7 mouse cellular contexts compared by ENCODE assay signal in the genomic region with DNA sequence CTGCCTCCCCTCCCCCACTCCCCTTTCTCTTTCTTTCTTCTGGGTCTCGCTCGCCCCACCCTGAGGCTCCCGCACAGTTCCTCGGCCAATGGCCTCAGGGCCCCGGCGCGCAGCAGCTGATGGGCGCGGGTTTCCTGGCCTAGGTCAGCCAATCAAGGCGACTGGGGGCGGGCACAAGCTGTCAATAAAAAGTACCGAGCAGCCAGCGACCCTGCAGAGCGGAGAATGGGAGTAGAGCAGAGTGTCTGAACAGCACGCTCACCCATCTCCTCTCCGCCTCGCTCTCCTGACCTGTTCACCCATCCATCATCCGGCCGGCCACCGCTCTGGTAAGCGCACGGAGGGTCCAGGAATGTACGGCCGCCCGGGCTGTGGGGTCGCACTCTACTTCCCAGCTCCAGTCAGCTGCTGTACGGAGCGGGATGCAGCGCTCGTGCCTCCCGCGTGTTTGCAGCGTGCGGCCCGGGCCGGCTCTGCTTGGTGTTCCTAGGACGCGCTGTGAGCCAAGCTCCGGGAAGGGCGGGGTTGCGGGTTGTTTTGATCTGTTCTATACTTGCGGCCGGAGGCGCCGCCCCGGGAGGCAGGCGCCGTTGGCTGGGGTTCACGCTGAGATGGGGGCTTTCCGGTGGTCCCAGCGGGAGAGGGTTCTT. TPM values are rescaled to one million over a fixed set of nuclear protein-coding genes. Genes with fewer than 3 reads are reported as not detected.
DNase-seq lines count a peak whose midpoint lies in the region; ATAC-seq lines count a peak whose summit lies in the region.

A gene (plus strand): TSS at position 214 of the 650 bp plus-strand sequence.
A gene (minus strand): TSS at position 498 of the 650 bp plus-strand sequence.

- H3K27me3 ChIP-seq in embryonic facial prominence, embryonic 11.5 days (ENCODE audit: control insufficient read depth, insufficient read depth, low read length): no peaks in the 10 kb centered on the region
- H3K27me3 ChIP-seq in limb, embryonic 11.5 days (ENCODE audit: control insufficient read depth, insufficient read depth, low read length): no peaks in the 10 kb centered on the region
- H3K27me3 ChIP-seq in midbrain, embryonic 14.5 days (ENCODE audit: control insufficient read depth, insufficient read depth, low read length): no peaks in the 10 kb centered on the region

- peak within 1 kb of the TSS; percentile 81 for H3K9ac ChIP-seq in embryonic facial prominence, embryonic 11.5 days (replicated peaks; ENCODE audit: low read length)
- H3K9ac ChIP-seq in limb, embryonic 11.5 days (ENCODE audit: low read length): peak within 1 kb of the TSS; percentile 82
- H3K9ac ChIP-seq in midbrain, embryonic 14.5 days (replicated peaks; ENCODE audit: low read length): peak within 1 kb of the TSS; percentile 92

- peak; percentile 98 for DNase-seq in adrenal gland, postnatal 14 days
- peak; percentile 98 for DNase-seq in embryonic facial prominence, embryonic 11.5 days (ENCODE audit: low spot score)
- DNase-seq in heart, adult 11 months: peak; percentile 100
- peak; percentile 96 for DNase-seq in kidney, adult 18-20 months
- peak; percentile 97 for DNase-seq in limb, embryonic 11.5 days (ENCODE audit: low spot score)
- DNase-seq in midbrain, embryonic 14.5 days: peak; percentile 98
- DNase-seq in spleen, adult 18-20 months: peak; percentile 91 to 95

- peak; percentile 97 for ATAC-seq in embryonic facial prominence, embryonic 11.5 days (replicated peaks; ENCODE audit: insufficient number of reproducible peaks, low FRiP score, low TSS enrichment, low read depth)
- peak; percentile 97 for ATAC-seq in limb, embryonic 11.5 days (ENCODE audit: insufficient number of reproducible peaks, low FRiP score, low TSS enrichment, low read depth)
- peak; percentile 96 for ATAC-seq in midbrain, embryonic 14.5 days (ENCODE audit: low FRiP score, low TSS enrichment)

- H3K9me3 ChIP-seq in embryonic facial prominence, embryonic 11.5 days (replicated peaks; ENCODE audit: control insufficient read depth, low read length): no peaks in the 10 kb centered on the region
- H3K9me3 ChIP-seq in limb, embryonic 11.5 days (ENCODE audit: control insufficient read depth, low read length): no peaks in the 10 kb centered on the region
- no peaks in the 10 kb centered on the region for H3K9me3 ChIP-seq in midbrain, embryonic 14.5 days (ENCODE audit: control insufficient read depth, low read length)

- peak within 1 kb of the TSS; percentile 83 for H3K27ac ChIP-seq in embryonic facial prominence, embryonic 11.5 days (replicated peaks; ENCODE audit: low read depth, low read length)
- H3K27ac ChIP-seq in limb, embryonic 11.5 days (replicated peaks; ENCODE audit: low read depth, low read length): peak within 1 kb of the TSS; percentile 86
- peak within 1 kb of the TSS; percentile 97 for H3K27ac ChIP-seq in midbrain, embryonic 14.5 days (replicated peaks; ENCODE audit: low read depth, low read length)

- H3K4me3 ChIP-seq in embryonic facial prominence, embryonic 11.5 days (ENCODE audit: low read depth, low read length): peak within 1 kb of the TSS; percentile 57
- peak within 1 kb of the TSS; percentile 79 for H3K4me3 ChIP-seq in limb, embryonic 11.5 days (ENCODE audit: low read depth, low read length)
- H3K4me3 ChIP-seq in midbrain, embryonic 14.5 days (replicated peaks; ENCODE audit: low read depth, low read length): peak within 1 kb of the TSS; percentile 91

- WGBS in embryonic facial prominence, embryonic 11.5 days: 0% methylated on average over 51 of the region's 51 CpGs
- under 1% methylated on average over 47 of the region's 51 CpGs for WGBS in limb, embryonic 11.5 days
- under 1% methylated on average over 51 of the region's 51 CpGs for WGBS in midbrain, embryonic 14.5 days

- H3K4me1 ChIP-seq in embryonic facial prominence, embryonic 11.5 days (ENCODE audit: control insufficient read depth, insufficient read depth, low read length): no peaks in the 10 kb centered on the region
- peaks cover 9% of the 10 kb centered on the region; the same call in 1 of the 2 replicates for H3K4me1 ChIP-seq in limb, embryonic 11.5 days (ENCODE audit: control insufficient read depth, insufficient read depth, low read length)
- H3K4me1 ChIP-seq in midbrain, embryonic 14.5 days (ENCODE audit: control insufficient read depth, insufficient read depth, low read length): peaks cover 31% of the 10 kb centered on the region

- peaks cover 3% of the 10 kb centered on the region; the same call in 1 of the 2 replicates for H3K36me3 ChIP-seq in embryonic facial prominence, embryonic 11.5 days (replicated peaks; ENCODE audit: control insufficient read depth, insufficient read depth, low read depth, low read length)
- peaks cover 14% of the 10 kb centered on the region for H3K36me3 ChIP-seq in limb, embryonic 11.5 days (ENCODE audit: control insufficient read depth, insufficient read depth, low read length)
- H3K36me3 ChIP-seq in midbrain, embryonic 14.5 days (ENCODE audit: control insufficient read depth, insufficient read depth, low read length): peaks cover 21% of the 10 kb centered on the region

- H3K4me2 ChIP-seq in embryonic facial prominence, embryonic 11.5 days (ENCODE audit: low read depth, low read length): peak within 1 kb of the TSS; percentile 65
- H3K4me2 ChIP-seq in limb, embryonic 11.5 days (ENCODE audit: low read depth, severe bottlenecking): peak within 1 kb of the TSS; percentile 85
- H3K4me2 ChIP-seq in midbrain, embryonic 14.5 days (ENCODE audit: low read length): peak within 1 kb of the TSS; percentile 87

RNA-seq across cellular contexts. Expression of the first gene that starts in this region (rescaled TPM):
- total RNA-seq in adrenal gland, postnatal 14 days (2021): 950 and 1,478 TPM in 2 replicates
- 128 and 142 TPM in 2 replicates for polyA plus RNA-seq in embryonic facial prominence, embryonic 11.5 days (2014; fragmentation: Nextera tagmentation; extraction: Ambion mirVana)
- 128 and 132 TPM in 2 replicates for polyA plus RNA-seq in limb, embryonic 11.5 days (2014; fragmentation: Nextera tagmentation; extraction: Ambion mirVana)
- polyA plus RNA-seq in midbrain, embryonic 14.5 days (2014; fragmentation: Nextera tagmentation; extraction: Ambion mirVana): 130 and 155 TPM in 2 replicates

RNA-seq across cellular contexts. Expression of the second gene that starts in this region (rescaled TPM):
- total RNA-seq in adrenal gland, postnatal 14 days (2021): 0.26 and 0.53 TPM in 2 replicates
- polyA plus RNA-seq in embryonic facial prominence, embryonic 11.5 days (2014; fragmentation: Nextera tagmentation; extraction: Ambion mirVana): 0.45 and 0.61 TPM in 2 replicates
- 0.52 and 0.56 TPM in 2 replicates for polyA plus RNA-seq in limb, embryonic 11.5 days (2014; fragmentation: Nextera tagmentation; extraction: Ambion mirVana)
- polyA plus RNA-seq in midbrain, embryonic 14.5 days (2014; fragmentation: Nextera tagmentation; extraction: Ambion mirVana): 0.80 and 0.94 TPM in 2 replicates

Comparison
In these comparisons a context has a peak if more than half of its experiments do, and no peak if none do; other contexts are left out.
1. Peak in every context shown above with its lines: DNase-seq, ATAC-seq, H3K4me3 ChIP-seq and H3K27ac ChIP-seq.